Mouse (Mus musculus) thymus, postnatal 0 days (tissue): ENCODE data around the gene Tex2. TPM values are rescaled to one million over a fixed set of nuclear protein-coding genes. Genes with fewer than 3 reads are reported as not detected.
A peak's percentile ranks its signal among the peaks of the same experiment; 100 is the strongest.

Experiments
- DNase-seq: peaks from one replicate; pipeline ENCODE4 v3.0.0-alpha.2; 2015; ENCODE audit warnings: low spot score
- polyA plus RNA-seq: library from polyadenylated mRNA; unstranded; fragments of >200 nt; fragmentation: Nextera tagmentation; extraction: Ambion mirVana; gene quantifications from 2 replicates; pipeline ENCODE4 v1.2.1, GENCODE M21; 2015

The Tex2 gene
- polyA plus RNA-seq, 1 experiment from 2014 or later: 7.2 TPM

- DNase-seq: no peak
Observed at GRCm38 (mm10) chr11:106486866-106487732, 126.1 kb downstream of the Tex2 start.

DNA sequence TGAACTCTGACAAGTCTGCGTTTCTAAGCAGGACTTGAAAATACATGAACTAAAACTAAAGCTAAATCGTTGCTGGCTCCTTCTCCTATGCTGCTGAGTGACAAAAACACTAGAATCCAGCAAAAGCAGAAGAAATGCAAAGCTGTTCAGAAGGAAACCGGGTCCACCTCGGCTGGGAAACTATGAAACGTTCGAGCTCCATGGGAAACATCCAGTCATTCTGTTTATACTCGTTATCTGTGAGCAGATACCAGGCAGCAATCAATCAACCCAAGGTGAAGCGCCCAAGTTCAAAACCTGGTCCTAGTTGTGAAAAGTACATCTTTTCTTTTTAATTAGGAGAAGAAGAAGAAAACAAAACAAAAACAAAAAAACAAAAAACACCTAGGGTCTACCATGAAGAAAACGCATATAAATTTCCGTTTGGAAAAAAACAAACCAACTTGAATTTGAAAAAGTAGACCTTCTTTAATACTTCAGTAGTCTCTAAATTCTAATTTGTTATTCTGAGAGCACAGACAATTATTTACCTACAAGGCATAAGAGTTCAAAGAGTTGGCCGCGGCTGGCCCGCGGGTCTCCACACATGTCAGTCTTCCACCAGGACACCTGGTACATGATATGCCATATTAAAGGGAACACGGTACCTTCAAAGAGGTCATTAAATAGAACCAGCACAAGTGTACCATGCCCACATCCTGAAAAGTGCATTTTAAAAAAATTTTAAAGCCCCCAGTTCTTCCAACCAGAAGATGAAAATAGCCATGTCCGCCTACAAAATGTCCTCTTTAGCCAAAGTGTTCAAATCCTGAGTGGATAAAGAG is 127.0 kb downstream of the Tex2 start:
- DNase-seq: no peak

DNA sequence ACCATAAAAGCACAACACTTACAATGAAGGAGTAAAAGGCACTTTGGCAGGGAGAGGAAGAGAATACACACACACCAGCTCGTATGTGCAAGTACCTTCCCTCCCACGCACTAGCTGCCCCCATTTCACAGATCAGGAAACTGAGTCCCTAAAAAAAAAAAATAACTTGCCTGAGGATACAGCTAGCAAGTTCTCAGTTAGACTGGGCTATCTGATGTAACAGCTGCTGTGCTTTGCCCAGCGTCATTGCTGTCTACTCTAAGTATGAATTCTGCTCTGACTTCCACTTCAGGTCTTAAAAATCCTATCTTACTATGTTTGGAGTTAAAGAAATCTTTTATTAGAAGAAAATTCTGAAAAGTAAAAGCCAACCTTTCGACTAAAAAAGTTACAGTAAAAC is 127.6 kb downstream of the Tex2 start:
- no peak for DNase-seq

DNA sequence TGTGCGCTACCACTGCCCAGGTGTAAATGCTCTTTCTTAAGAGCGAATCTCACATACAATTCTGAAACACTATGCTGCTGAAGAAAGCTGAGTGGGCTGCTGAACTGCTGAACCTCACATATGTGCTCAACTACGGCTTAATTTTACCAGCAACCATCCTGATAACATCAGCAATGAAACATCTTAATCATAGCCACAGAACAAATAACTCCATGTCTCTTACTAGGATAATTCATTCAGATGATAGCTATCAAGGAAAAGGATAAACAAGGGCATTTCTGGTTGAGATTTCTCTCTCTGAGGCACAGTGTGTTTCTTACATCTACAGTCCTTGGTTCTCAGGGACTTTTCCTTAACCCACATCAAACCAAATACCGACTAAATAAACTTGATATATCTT is 128.3 kb downstream of the Tex2 start:
- DNase-seq: no peak

- DNase-seq: no peak
Observed at GRCm38 (mm10) chr11:106482867-106483266, 130.4 kb downstream of the Tex2 start.

DNA sequence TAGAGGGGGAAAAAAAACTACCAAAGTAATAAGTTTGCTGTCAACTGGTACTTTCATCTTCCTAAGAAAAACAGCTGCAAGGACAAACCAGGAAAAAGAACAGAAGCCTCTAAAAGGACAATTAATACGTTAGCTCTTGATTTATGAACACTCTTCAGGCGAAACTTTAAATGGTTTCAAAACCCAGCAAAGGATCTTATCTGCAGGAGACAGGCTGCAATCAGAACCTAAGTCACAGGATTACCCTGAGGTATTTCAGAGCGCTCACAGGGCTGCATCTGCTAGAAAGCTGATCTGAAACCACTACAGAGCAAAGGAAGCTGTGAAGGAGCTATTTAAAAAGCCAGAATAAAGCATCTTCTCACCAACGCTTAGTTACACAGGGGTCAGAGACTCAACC is 131.6 kb downstream of the Tex2 start:
- peak; percentile 46 for DNase-seq

DNA sequence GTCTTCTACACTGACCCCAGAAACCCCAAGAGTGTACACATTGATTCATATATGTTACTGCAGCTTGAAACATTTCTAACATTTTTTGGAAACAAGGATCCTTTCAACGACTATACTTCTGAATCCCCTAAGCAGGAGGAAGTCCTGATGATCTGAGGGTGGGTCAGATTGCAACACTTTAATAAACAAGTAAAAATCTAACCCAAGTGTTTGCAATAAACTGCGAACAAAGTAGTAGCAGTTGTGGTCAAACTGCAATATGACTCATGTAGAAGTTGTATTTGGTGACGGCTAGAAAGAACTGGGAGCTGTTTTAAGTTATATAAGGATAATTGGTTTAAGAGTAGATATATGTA is 132.7 kb downstream of the Tex2 start:
- no peak for DNase-seq

DNA sequence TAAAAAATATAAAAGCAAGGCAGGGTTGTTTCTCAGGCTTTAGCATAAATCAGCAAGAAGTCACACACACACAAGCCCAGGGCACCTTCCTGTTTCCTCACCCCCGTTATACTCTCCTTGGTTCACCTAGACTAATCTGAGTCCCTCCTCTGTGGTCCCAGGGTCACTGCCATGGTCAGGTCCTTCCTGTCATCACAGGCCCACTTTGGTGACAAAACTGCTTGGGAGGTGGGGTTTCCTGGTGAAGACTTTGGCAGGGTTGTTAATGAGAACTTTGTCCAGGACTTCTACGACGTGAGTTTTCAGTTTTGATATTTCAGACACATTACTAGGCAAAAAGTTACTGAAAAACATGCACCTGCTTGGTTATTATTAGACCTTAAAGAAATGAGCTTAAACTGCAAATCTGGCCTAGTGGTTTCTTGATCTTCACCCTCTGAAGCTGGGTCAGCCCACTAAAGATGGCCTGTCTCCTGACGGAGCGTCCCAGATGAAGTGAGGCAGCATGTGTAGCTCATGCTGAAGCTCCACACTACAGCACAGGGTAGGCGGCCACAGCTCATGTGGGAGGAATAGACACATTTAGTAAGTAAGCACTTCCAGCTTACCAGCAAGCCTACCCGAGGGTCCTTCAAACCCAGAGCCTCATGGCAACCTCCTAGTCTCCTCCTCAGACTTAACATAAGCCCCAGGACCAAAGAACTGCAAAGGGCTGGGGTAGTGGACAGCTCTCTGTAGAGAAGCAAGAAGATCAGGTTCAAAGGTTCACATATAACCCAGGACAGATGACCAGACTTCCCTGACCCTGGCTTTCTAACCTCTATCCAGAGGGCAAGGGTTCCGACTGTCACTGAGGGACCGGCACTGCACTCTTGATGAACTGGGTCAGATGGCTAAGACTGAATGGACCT is 133.3 kb downstream of the Tex2 start:
- no peak for DNase-seq

DNA sequence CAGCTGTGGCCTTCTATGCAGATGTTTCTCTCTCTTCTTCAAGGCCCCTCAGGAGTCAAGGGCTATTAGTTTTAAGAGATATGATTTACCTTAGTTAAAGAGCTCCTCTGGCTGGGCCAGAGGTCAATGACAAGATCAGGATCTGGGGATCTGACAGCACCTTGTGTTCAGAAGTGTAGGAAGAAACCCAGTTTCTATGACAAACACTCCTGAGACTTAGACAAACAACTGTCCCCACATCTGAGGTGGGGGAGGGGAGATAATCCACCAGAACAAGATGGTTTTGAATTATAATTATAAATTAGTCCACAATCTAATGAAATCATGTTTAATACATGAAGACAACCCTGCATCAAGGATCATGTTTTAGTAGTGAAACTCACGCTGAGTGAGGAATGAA is 134.5 kb downstream of the Tex2 start:
- DNase-seq: no peak

- DNase-seq: no peak
Observed at GRCm38 (mm10) chr11:106477505-106478160, 135.6 kb downstream of the Tex2 start.

GRCm38 (mm10) chr11:106475309-106475708 is 137.9 kb downstream of the Tex2 start:
- DNase-seq: no peak

- DNase-seq: peak; percentile 39
Observed at GRCm38 (mm10) chr11:106471629-106472028, 141.6 kb downstream of the Tex2 start.

DNA sequence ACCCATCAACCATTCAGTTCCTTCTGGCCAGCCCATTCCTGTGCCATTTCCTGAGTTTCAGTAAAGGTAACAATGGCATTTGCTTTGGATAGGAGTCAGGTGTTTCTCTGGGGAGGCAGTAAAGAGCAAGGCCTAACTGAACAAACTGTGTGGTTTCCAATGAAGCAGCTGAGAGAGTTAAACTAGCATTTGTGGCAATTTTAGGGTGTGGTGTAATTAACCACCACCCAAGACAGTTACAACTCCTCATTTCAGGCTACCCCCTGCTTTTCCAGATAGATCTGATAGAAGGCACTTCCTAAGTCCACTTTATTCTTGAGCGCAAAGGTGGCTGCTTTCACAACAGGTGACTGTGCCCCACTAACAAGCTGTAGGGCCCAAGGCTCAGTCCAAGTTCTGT is 144.7 kb downstream of the Tex2 start:
- DNase-seq: no peak

DNA sequence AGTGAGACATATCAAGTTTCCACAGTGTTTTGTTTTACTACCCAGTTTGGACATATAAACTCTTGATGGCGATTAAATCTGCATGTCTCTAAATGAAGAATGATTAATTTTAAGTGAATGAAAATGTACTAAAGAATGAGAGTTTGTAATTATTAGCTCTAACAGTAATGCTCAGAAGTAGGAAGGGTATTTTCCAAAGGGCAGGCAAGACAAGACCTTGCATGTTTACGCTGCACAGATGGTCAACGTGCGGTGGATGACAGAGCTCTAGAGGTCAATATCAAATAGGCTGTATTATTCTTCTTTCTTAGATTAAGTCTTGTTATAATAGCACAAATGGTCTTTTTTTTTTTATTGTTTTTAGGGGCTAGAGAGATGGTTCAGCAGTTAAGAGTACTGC is 147.3 kb downstream of the Tex2 start:
- DNase-seq: no peak

- DNase-seq: no peak
Observed at GRCm38 (mm10) chr11:106465545-106465903, 147.7 kb downstream of the Tex2 start.

- DNase-seq: no peak
Observed at GRCm38 (mm10) chr11:106464681-106465544, 148.3 kb downstream of the Tex2 start.

DNA sequence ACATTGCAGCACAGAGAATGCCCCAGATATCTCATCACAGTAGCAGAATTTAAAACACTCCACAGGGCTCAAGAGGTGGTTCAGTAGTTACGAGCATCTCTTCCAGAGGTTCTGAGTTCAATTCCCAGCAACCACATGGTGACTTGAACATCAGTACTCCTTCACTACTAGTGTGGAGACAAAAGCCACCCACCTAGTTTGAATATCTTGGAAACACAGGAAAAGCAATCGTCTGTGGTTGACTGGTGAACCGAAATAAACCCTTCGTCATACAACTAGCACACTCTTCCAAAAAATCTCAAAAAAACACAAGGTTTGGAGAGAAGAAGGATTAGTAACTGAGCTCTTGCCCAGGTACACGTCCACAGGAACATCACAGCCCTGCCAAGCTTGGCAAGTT is 149.4 kb downstream of the Tex2 start:
- no peak for DNase-seq

DNA sequence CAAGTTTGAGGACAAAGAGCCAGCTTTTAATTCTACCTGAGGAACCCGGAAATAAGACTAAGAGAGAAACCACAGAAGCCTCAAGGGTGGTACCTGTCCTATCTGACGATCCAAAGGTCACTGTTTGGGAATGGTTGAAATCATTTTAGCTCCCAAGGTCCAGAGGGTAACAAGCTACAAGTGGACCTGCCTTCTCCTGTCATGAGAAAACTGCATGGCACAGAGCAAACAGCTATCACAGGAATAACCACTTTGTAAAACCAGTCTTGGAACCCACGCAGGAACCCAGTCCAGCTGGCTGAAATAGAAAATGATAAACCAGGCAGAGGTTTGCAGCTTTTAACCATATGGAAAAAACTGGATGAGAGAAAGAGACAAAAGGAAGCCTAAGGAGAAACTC is 150.9 kb downstream of the Tex2 start:
- DNase-seq: no peak

GRCm38 (mm10) chr11:106461145-106461932 is 151.9 kb downstream of the Tex2 start:
- DNase-seq: no peak
